Mouse (Mus musculus): ENCODE data around the gene Pan2. TPM values are rescaled to one million over a fixed set of nuclear protein-coding genes. Genes with fewer than 3 reads are reported as not detected.

Gene Pan2
- polyA plus RNA-seq, 1 experiment: 32.1 TPM

DNA sequence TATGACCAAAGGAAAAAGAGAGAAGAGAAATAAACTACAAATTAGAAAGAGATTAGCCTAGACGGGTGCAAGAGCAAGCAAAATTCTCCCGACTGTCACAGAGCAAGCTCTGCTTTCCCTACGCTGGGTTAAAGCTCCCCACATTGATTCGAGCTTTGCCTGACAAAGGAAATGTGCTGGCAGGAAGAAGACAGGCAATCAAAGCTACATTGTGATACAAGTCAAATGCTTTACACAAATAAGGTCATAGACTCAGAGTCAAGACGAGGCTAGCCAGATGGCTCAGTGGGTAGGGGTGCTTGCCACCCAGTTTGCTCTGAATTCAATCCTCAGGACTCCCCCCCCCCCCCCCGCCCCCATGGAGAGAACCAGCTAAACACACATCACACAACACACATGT, 66.9 kb downstream of the Pan2 start:
- WGBS: 73% methylated on average over 6 of the region's 6 CpGs
- Histone ChIP-seq H3K4me1 (ENCODE audit: control insufficient read depth, insufficient read depth, low read length) (no peaks in the 10 kb centered on the region; the same call in 1 of the 2 replicates), H3K4me3 (replicated peaks; ENCODE audit: control insufficient read depth, low read depth, low read length) (no peak overlapping the region), H3K27ac (ENCODE audit: control insufficient read depth, insufficient read depth, low read depth, low read length, poor library complexity) (no peak overlapping the region)
- no peak for TF ChIP-seq POLR2A (IDR thresholded peaks at IDR 0.05; ENCODE audit: borderline replicate concordance, control insufficient read depth, low read depth, low read length)
- TF ChIP-seq CTCF (IDR thresholded peaks at IDR 0.05; ENCODE audit: control insufficient read depth, insufficient read depth, low read length): no peak

DNA sequence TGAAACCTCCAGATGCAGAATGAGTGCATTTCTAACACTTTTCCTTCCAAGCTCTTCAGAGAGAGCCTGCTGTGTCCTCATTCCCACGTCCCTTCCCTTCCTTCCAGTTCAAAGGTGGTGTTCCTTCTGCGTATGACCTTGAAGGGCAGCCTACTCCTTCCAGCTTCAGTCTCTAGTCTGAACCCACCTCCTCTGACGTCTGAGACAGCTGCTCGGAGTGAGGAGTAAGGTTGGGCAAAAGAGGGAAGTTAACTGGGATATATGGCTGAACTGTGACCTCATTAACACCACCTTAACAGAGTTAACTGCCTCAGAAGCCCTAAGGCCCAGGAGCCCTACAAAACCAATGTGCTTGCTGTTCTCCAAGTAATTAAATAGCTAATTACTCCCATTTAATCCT, 67.5 kb downstream of the Pan2 start:
- no peak overlapping the region for H3K27ac ChIP-seq (ENCODE audit: control insufficient read depth, insufficient read depth, low read depth, low read length, poor library complexity)
- TF ChIP-seq POLR2A (IDR thresholded peaks at IDR 0.05; ENCODE audit: borderline replicate concordance, control insufficient read depth, low read depth, low read length) (no peak), CTCF (IDR thresholded peaks at IDR 0.05; ENCODE audit: control insufficient read depth, insufficient read depth, low read length) (no peak)
- H3K4me1 ChIP-seq (ENCODE audit: control insufficient read depth, insufficient read depth, low read length): no peaks in the 10 kb centered on the region; the same call in 1 of the 2 replicates
- 48% methylated on average over 4 of the region's 4 CpGs for WGBS
- H3K4me3 ChIP-seq (replicated peaks; ENCODE audit: control insufficient read depth, low read depth, low read length): no peak overlapping the region

Other genes with a start within 250 kb of the Pan2 start
- gene Ptges3, start 244.4 kb upstream of the Pan2 start, polyA plus RNA-seq (2011; ENCODE audit: insufficient read depth, insufficient read length, low replicate concordance, missing spikeins): 102 and 168 TPM in 2 replicates
- 369 and 567 TPM in 2 replicates for gene Atp5b, start 220.1 kb upstream of the Pan2 start, polyA plus RNA-seq (2011; ENCODE audit: insufficient read depth, insufficient read length, low replicate concordance, missing spikeins)
- 31.8 and 64.0 TPM in 2 replicates for gene Baz2a, start 211.8 kb upstream of the Pan2 start, polyA plus RNA-seq (2011; ENCODE audit: insufficient read depth, insufficient read length, low replicate concordance, missing spikeins)
- gene Rbms2, start 123.0 kb upstream of the Pan2 start, polyA plus RNA-seq (2011; ENCODE audit: insufficient read depth, insufficient read length, low replicate concordance, missing spikeins): 5.9 and 16.2 TPM in 2 replicates
- 1.3 and 3.2 TPM in 2 replicates for gene Gls2, start 108.9 kb upstream of the Pan2 start, polyA plus RNA-seq (2011; ENCODE audit: insufficient read depth, insufficient read length, low replicate concordance, missing spikeins)
- 5.1 and 5.3 TPM in 2 replicates for gene Spryd4, start 91.5 kb upstream of the Pan2 start, polyA plus RNA-seq (2011; ENCODE audit: insufficient read depth, insufficient read length, low replicate concordance, missing spikeins)
- not detected in 2 replicates for gene Mip, start 77.5 kb upstream of the Pan2 start, polyA plus RNA-seq (2011; ENCODE audit: insufficient read depth, insufficient read length, low replicate concordance, missing spikeins)
- gene Timeless, start 71.3 kb upstream of the Pan2 start, polyA plus RNA-seq (2011; ENCODE audit: insufficient read depth, insufficient read length, low replicate concordance, missing spikeins): 45.9 and 61.1 TPM in 2 replicates
- gene Apon, start 49.2 kb upstream of the Pan2 start, polyA plus RNA-seq (2011; ENCODE audit: insufficient read depth, insufficient read length, low replicate concordance, missing spikeins): 3.2 and 4.4 TPM in 2 replicates
- gene Apof, start 34.7 kb upstream of the Pan2 start, polyA plus RNA-seq (2011; ENCODE audit: insufficient read depth, insufficient read length, low replicate concordance, missing spikeins): 2.6 and 4.0 TPM in 2 replicates
- 32.7 and 54.1 TPM in 2 replicates for gene Stat2, start 32.8 kb upstream of the Pan2 start, polyA plus RNA-seq (2011; ENCODE audit: insufficient read depth, insufficient read length, low replicate concordance, missing spikeins)
- 1.5 and 2.1 TPM in 2 replicates for gene Il23a, start 4.6 kb upstream of the Pan2 start, polyA plus RNA-seq (2011; ENCODE audit: insufficient read depth, insufficient read length, low replicate concordance, missing spikeins)
- 31.1 and 52.5 TPM in 2 replicates for gene Cnpy2, start 19.1 kb downstream of the Pan2 start, polyA plus RNA-seq (2011; ENCODE audit: insufficient read depth, insufficient read length, low replicate concordance, missing spikeins)
- gene Cs, start 34.4 kb downstream of the Pan2 start, polyA plus RNA-seq (2011; ENCODE audit: insufficient read depth, insufficient read length, low replicate concordance, missing spikeins): 61.9 and 64.4 TPM in 2 replicates
- 10.7 and 22.9 TPM in 2 replicates for gene Coq10a, start 65.7 kb downstream of the Pan2 start, polyA plus RNA-seq (2011; ENCODE audit: insufficient read depth, insufficient read length, low replicate concordance, missing spikeins)
- gene Ankrd52, start 73.8 kb downstream of the Pan2 start, polyA plus RNA-seq (2011; ENCODE audit: insufficient read depth, insufficient read length, low replicate concordance, missing spikeins): 14.5 and 17.1 TPM in 2 replicates
- not detected in 2 replicates for gene Slc39a5, start 97.9 kb downstream of the Pan2 start, polyA plus RNA-seq (2011; ENCODE audit: insufficient read depth, insufficient read length, low replicate concordance, missing spikeins)
- gene Nabp2, start 108.2 kb downstream of the Pan2 start, polyA plus RNA-seq (2011; ENCODE audit: insufficient read depth, insufficient read length, low replicate concordance, missing spikeins): 26.4 and 40.0 TPM in 2 replicates
- 8.5 and 17.3 TPM in 2 replicates for gene Rnf41, start 108.3 kb downstream of the Pan2 start, polyA plus RNA-seq (2011; ENCODE audit: insufficient read depth, insufficient read length, low replicate concordance, missing spikeins)
- 45.0 and 74.4 TPM in 2 replicates for gene Smarcc2, start 155.9 kb downstream of the Pan2 start, polyA plus RNA-seq (2011; ENCODE audit: insufficient read depth, insufficient read length, low replicate concordance, missing spikeins)
- gene Myl6, start 190.8 kb downstream of the Pan2 start, polyA plus RNA-seq (2011; ENCODE audit: insufficient read depth, insufficient read length, low replicate concordance, missing spikeins): 1,368 and 2,050 TPM in 2 replicates
- gene Myl6b, start 195.3 kb downstream of the Pan2 start, polyA plus RNA-seq (2011; ENCODE audit: insufficient read depth, insufficient read length, low replicate concordance, missing spikeins): 0.79 and 2.4 TPM in 2 replicates
- gene Esyt1, start 222.5 kb downstream of the Pan2 start, polyA plus RNA-seq (2011; ENCODE audit: insufficient read depth, insufficient read length, low replicate concordance, missing spikeins): 26.2 and 36.1 TPM in 2 replicates
- gene Zc3h10, start 244.4 kb downstream of the Pan2 start, polyA plus RNA-seq (2011; ENCODE audit: insufficient read depth, insufficient read length, low replicate concordance, missing spikeins): 7.0 and 9.8 TPM in 2 replicates
- 2,208 and 2,695 TPM in 2 replicates for gene Rpl41, start 246.0 kb downstream of the Pan2 start, polyA plus RNA-seq (2011; ENCODE audit: insufficient read depth, insufficient read length, low replicate concordance, missing spikeins)

Measured in bone marrow, adult 2 months (tissue).